Comparison of ENCODE assay signal across 8 mouse cellular contexts in genomic region chr15:85206703-85207075, GRCm38 (mm10). TPM values are rescaled to one million over a fixed set of nuclear protein-coding genes. Genes with fewer than 3 reads are reported as not detected.
DNase-seq lines count a peak whose midpoint lies in the region; ATAC-seq and TF ChIP-seq lines count a peak whose summit lies in the region.

No protein-coding gene starts in this region.

- no peak for TF ChIP-seq CTCF in kidney, postnatal 0 days (IDR thresholded peaks at IDR 0.05; ENCODE audit: low read depth)

- peak overlapping the region; percentile 83 for H3K9ac ChIP-seq in kidney, postnatal 0 days (ENCODE audit: low read depth, low read length)
- H3K9ac ChIP-seq in intestine, embryonic 16.5 days (ENCODE audit: low read depth, low read length) = peak overlapping the region; percentile 88
- H3K9ac ChIP-seq in neural tube, embryonic 14.5 days (replicated peaks; ENCODE audit: low read depth, low read length) = no peak overlapping the region

- no peak for ATAC-seq in kidney, postnatal 0 days (replicated peaks; ENCODE audit: low FRiP score, low read depth)
- ATAC-seq in intestine, embryonic 16.5 days = peak; percentile 21
- no peak for ATAC-seq in neural tube, embryonic 14.5 days (ENCODE audit: low read depth)

- no peaks in the 10 kb centered on the region for H3K36me3 ChIP-seq in kidney, postnatal 0 days (ENCODE audit: insufficient read depth, low read length)
- H3K36me3 ChIP-seq in forebrain, embryonic 10.5 days (replicated peaks) = peaks cover 31% of the 10 kb centered on the region
- H3K36me3 ChIP-seq in intestine, embryonic 16.5 days (ENCODE audit: control insufficient read depth, insufficient read depth, low read length) = peaks cover 4% of the 10 kb centered on the region; the same call in 1 of the 2 replicates
- no peaks in the 10 kb centered on the region for H3K36me3 ChIP-seq in neural tube, embryonic 14.5 days (ENCODE audit: control insufficient read depth, insufficient read depth, low read length)

- DNase-seq in kidney, postnatal 0 days (ENCODE audit: low spot score) = no peak
- DNase-seq in kidney, postnatal 25 days = no peak
- no peak for DNase-seq in forebrain, embryonic 10.5 days (ENCODE audit: extremely low spot score, low spot score)
- no peak for DNase-seq in urinary bladder, postnatal 10 days (ENCODE audit: low spot score)
- no peak for DNase-seq in ovary, postnatal 36 days (ENCODE audit: low spot score)
- no peak for DNase-seq in right cerebral cortex, postnatal 10 days (ENCODE audit: low spot score in 2 of 2)

- WGBS in kidney, postnatal 0 days = 15% methylated on average over 3 of the region's 3 CpGs
- WGBS in forebrain, embryonic 10.5 days = 2% methylated on average over 3 of the region's 3 CpGs
- 9% methylated on average over 3 of the region's 3 CpGs for WGBS in intestine, embryonic 16.5 days
- WGBS in neural tube, embryonic 14.5 days = 8% methylated on average over 3 of the region's 3 CpGs

- H3K4me2 ChIP-seq in kidney, postnatal 0 days (ENCODE audit: low read length) = peak overlapping the region; percentile 90
- peak overlapping the region; percentile 84 for H3K4me2 ChIP-seq in intestine, embryonic 16.5 days (ENCODE audit: low read depth, low read length)
- peak overlapping the region; percentile 86 for H3K4me2 ChIP-seq in neural tube, embryonic 14.5 days (ENCODE audit: low read depth, low read length)

- H3K27ac ChIP-seq in kidney, postnatal 0 days = peak overlapping the region; percentile 88
- peak overlapping the region; percentile 98 for H3K27ac ChIP-seq in forebrain, embryonic 10.5 days
- peak overlapping the region; percentile 88 for H3K27ac ChIP-seq in intestine, embryonic 16.5 days (ENCODE audit: low read length)
- no peak overlapping the region for H3K27ac ChIP-seq in neural tube, embryonic 14.5 days (ENCODE audit: low read depth, low read length)

- no peaks in the 10 kb centered on the region; the same call in 1 of the 2 replicates for H3K9me3 ChIP-seq in kidney, postnatal 0 days (replicated peaks; ENCODE audit: low read length)
- H3K9me3 ChIP-seq in forebrain, embryonic 10.5 days = peaks cover 27% of the 10 kb centered on the region
- H3K9me3 ChIP-seq in intestine, embryonic 16.5 days (ENCODE audit: control insufficient read depth, low read length) = peaks cover 6% of the 10 kb centered on the region; the same call in 1 of the 2 replicates
- H3K9me3 ChIP-seq in neural tube, embryonic 14.5 days (ENCODE audit: control insufficient read depth, low read length) = no peaks in the 10 kb centered on the region

- H3K4me3 ChIP-seq in kidney, postnatal 0 days (replicated peaks; ENCODE audit: low read depth, low read length) = peak overlapping the region; percentile 56
- peak overlapping the region; percentile 72 for H3K4me3 ChIP-seq in forebrain, embryonic 10.5 days
- peak overlapping the region; percentile 78 for H3K4me3 ChIP-seq in intestine, embryonic 16.5 days (ENCODE audit: low read length)
- peak overlapping the region; percentile 47 for H3K4me3 ChIP-seq in neural tube, embryonic 14.5 days (ENCODE audit: low read depth, low read length)

- no peaks in the 10 kb centered on the region for H3K27me3 ChIP-seq in kidney, postnatal 0 days (ENCODE audit: insufficient read depth, low read length)
- H3K27me3 ChIP-seq in forebrain, embryonic 10.5 days (ENCODE audit: poor library complexity, severe bottlenecking) = peaks cover 37% of the 10 kb centered on the region
- no peaks in the 10 kb centered on the region for H3K27me3 ChIP-seq in intestine, embryonic 16.5 days (replicated peaks; ENCODE audit: control insufficient read depth, insufficient read depth, low read length)
- H3K27me3 ChIP-seq in neural tube, embryonic 14.5 days (ENCODE audit: control insufficient read depth, insufficient read depth, low read length) = no peaks in the 10 kb centered on the region

- peaks cover 29% of the 10 kb centered on the region for H3K4me1 ChIP-seq in kidney, postnatal 0 days (replicated peaks; ENCODE audit: insufficient read depth, low read length)
- H3K4me1 ChIP-seq in forebrain, embryonic 10.5 days = peaks cover 56% of the 10 kb centered on the region
- H3K4me1 ChIP-seq in intestine, embryonic 16.5 days (ENCODE audit: control insufficient read depth, insufficient read depth, low read length) = peaks cover 31% of the 10 kb centered on the region
- peaks cover 12% of the 10 kb centered on the region; the same call in 1 of the 2 replicates for H3K4me1 ChIP-seq in neural tube, embryonic 14.5 days (ENCODE audit: control insufficient read depth, insufficient read depth, low read length)

RNA-seq across cellular contexts. Expression of gene Fbln1, which starts 0.9 kb away (rescaled TPM):
- 114 and 118 TPM in 2 replicates for polyA plus RNA-seq in kidney, postnatal 0 days (2015; fragmentation: Nextera tagmentation; extraction: Ambion mirVana)
- polyA plus RNA-seq in forebrain, embryonic 10.5 days (2016; fragmentation: Nextera tagmentation; extraction: Ambion mirVana) = 154 and 157 TPM in 2 replicates
- 189 and 191 TPM in 2 replicates for polyA plus RNA-seq in intestine, embryonic 16.5 days (2015; fragmentation: Nextera tagmentation; extraction: Ambion mirVana)
- polyA plus RNA-seq in neural tube, embryonic 14.5 days (2014; fragmentation: Nextera tagmentation; extraction: Ambion mirVana) = 17.1 and 64.7 TPM in 2 replicates
